Mouse (Mus musculus): Measurements from ENCODE around the gene Gm13199. TPM values are rescaled to one million over a fixed set of nuclear protein-coding genes. Genes with fewer than 3 reads are reported as not detected.

Gm13199 gene
- polyA plus RNA-seq, 1 experiment from 2014 or later, result 0.50 TPM

- H3K9ac ChIP-seq, result no peak overlapping the region
- H3K4me3 ChIP-seq (replicated peaks), result no peak overlapping the region
- H3K27ac ChIP-seq (replicated peaks), result no peak overlapping the region
- no peaks in the 10 kb centered on the region for H3K27me3 ChIP-seq
- H3K36me3 ChIP-seq (replicated peaks), result peaks cover 66% of the 10 kb centered on the region
- peaks cover 17% of the 10 kb centered on the region for H3K4me1 ChIP-seq (replicated peaks)
- ATAC-seq (ENCODE audit: insufficient read depth), result peak; percentile 28; the same call in 1 of the 2 replicates
- no peaks in the 10 kb centered on the region for H3K9me3 ChIP-seq (replicated peaks)
- H3K4me2 ChIP-seq, result no peak overlapping the region
- 83% methylated on average over 10 of the region's 10 CpGs for WGBS (ENCODE audit: insufficient replicate concordance)
Observed at GRCm38 (mm10) chr2:5821264-5821663, 41.5 kb downstream of the Gm13199 start.

Other genes starting within 250 kb of the Gm13199 start
- 1.5 TPM in 2 replicates for gene Camk1d, start 148.4 kb downstream of the Gm13199 start, polyA plus RNA-seq (2015; fragmentation: Nextera tagmentation; extraction: Ambion mirVana)
- gene Nudt5, start 17.9 kb downstream of the Gm13199 start, polyA plus RNA-seq (2015; fragmentation: Nextera tagmentation; extraction: Ambion mirVana), result 41.1 and 47.0 TPM in 2 replicates
- 130 and 139 TPM in 2 replicates for gene Cdc123, start 17.8 kb downstream of the Gm13199 start, polyA plus RNA-seq (2015; fragmentation: Nextera tagmentation; extraction: Ambion mirVana)
- 11.6 and 13.1 TPM in 2 replicates for gene Sec61a2, start 32.5 kb upstream of the Gm13199 start, polyA plus RNA-seq (2015; fragmentation: Nextera tagmentation; extraction: Ambion mirVana)
- 3.5 and 4.0 TPM in 2 replicates for gene Dhtkd1, start 79.9 kb upstream of the Gm13199 start, polyA plus RNA-seq (2015; fragmentation: Nextera tagmentation; extraction: Ambion mirVana)
- 3.7 TPM in 2 replicates for gene Upf2, start 88.5 kb upstream of the Gm13199 start, polyA plus RNA-seq (2015; fragmentation: Nextera tagmentation; extraction: Ambion mirVana)